Mouse (Mus musculus) left cerebral cortex, adult 9 months (tissue): ENCODE measurements at regions not wholly inside any gene's neighbourhood (a gene's known extent, or its start where the extent isn't known, plus 50 kb on each side); places are given as distances from the start of the nearest gene placed in this dataset.
"Not testable (repeated sequence)": the region's sequence is repeated elsewhere in the genome, so short reads cannot be mapped to it uniquely, and the experiment has no call there.

Experiments used
- DNase-seq, 2 experiments: peaks; one replicate each; pipeline ENCODE4 v3.0.0; 2022; ENCODE audit warnings: low spot score in 2 of 2

GRCm38 (mm10) chr16:29909923-29910465, 154.2 kb upstream of the Hes1 start:
- no peak for DNase-seq

- DNase-seq: no peak
These were observed 153.0 kb upstream of the Hes1 start for GRCm38 (mm10) chr16:29911164-29911571.

- no peak for DNase-seq
These were observed 150.7 kb upstream of the Hes1 start for GRCm38 (mm10) chr16:29913357-29914010.

- DNase-seq: peak in 1 of 2 experiments; percentile 23
These were observed 148.8 kb upstream of the Hes1 start for GRCm38 (mm10) chr16:29915346-29915745.

GRCm38 (mm10) chr16:29917989-29918388, 146.2 kb upstream of the Hes1 start:
- DNase-seq: no peak

GRCm38 (mm10) chr16:29918396-29918795, 145.8 kb upstream of the Hes1 start:
- no peak for DNase-seq

GRCm38 (mm10) chr16:29920940-29921339, 143.2 kb upstream of the Hes1 start:
- DNase-seq: no peak

- DNase-seq: no peak
These were observed 142.8 kb upstream of the Hes1 start for GRCm38 (mm10) chr16:29921385-29921784.

GRCm38 (mm10) chr16:29927276-29927675, 136.9 kb upstream of the Hes1 start:
- DNase-seq: not testable (repeated sequence)

- DNase-seq: no peak
These were observed 135.9 kb upstream of the Hes1 start for GRCm38 (mm10) chr16:29928291-29928690.

- no peak for DNase-seq
These were observed 132.3 kb upstream of the Hes1 start for GRCm38 (mm10) chr16:29931746-29932351.

- no peak for DNase-seq
These were observed 129.5 kb upstream of the Hes1 start for GRCm38 (mm10) chr16:29934649-29935048.

- no peak for DNase-seq
These were observed 125.5 kb upstream of the Hes1 start for GRCm38 (mm10) chr16:29938700-29939099.

- no peak for DNase-seq
These were observed 124.8 kb upstream of the Hes1 start for GRCm38 (mm10) chr16:29939331-29939850.

GRCm38 (mm10) chr16:29939869-29940707, 124.1 kb upstream of the Hes1 start:
- DNase-seq: no peak

- DNase-seq: no peak
These were observed 122.1 kb upstream of the Hes1 start for GRCm38 (mm10) chr16:29942111-29942510.

GRCm38 (mm10) chr16:29943963-29944860, 120.0 kb upstream of the Hes1 start:
- peak in 1 of 2 experiments; percentile 23 for DNase-seq

GRCm38 (mm10) chr16:29944966-29945365, 119.2 kb upstream of the Hes1 start:
- DNase-seq: no peak

GRCm38 (mm10) chr16:29945376-29945890, 118.8 kb upstream of the Hes1 start:
- no peak for DNase-seq

GRCm38 (mm10) chr16:29945891-29946598, 118.1 kb upstream of the Hes1 start:
- peak in 1 of 2 experiments; percentile 42 for DNase-seq
